Mouse (Mus musculus): ENCODE data around the gene H2al1g. TPM values are rescaled to one million over a fixed set of nuclear protein-coding genes. Genes with fewer than 3 reads are reported as not detected.

H2al1g gene
- polyA plus RNA-seq (2017; shearing (Covaris generic)) = not detected

GRCm38 (mm10) chrX:11317956-11318355, at the start of gene H2al1g:
H2al1g (plus strand) TSS chrX:11318256.

GRCm38 (mm10) chrX:11298957-11299356, 19.1 kb upstream of the H2al1g start, which contains the start of gene H2al1a:
H2al1a (plus strand) TSS chrX:11299257.

GRCm38 (mm10) chrX:11302132-11302531, 15.9 kb upstream of the H2al1g start, which contains the start of gene H2al1b:
H2al1b (plus strand) TSS chrX:11302432.

GRCm38 (mm10) chrX:11305355-11305754, 12.7 kb upstream of the H2al1g start, which contains the start of gene H2al1c:
H2al1c (plus strand) TSS chrX:11305655.

GRCm38 (mm10) chrX:11308524-11308923, 9.5 kb upstream of the H2al1g start, which contains the start of gene H2al1d:
H2al1d (plus strand) TSS chrX:11308824.

GRCm38 (mm10) chrX:11311634-11312033, 6.4 kb upstream of the H2al1g start, which contains the start of gene H2al1e:
H2al1e (plus strand) TSS chrX:11311934.

GRCm38 (mm10) chrX:11314858-11315257, 3.2 kb upstream of the H2al1g start, which contains the start of gene H2al1f:
H2al1f (plus strand) TSS chrX:11315158.

GRCm38 (mm10) chrX:11321192-11321591, 3.1 kb downstream of the H2al1g start, which contains the start of gene H2al1h:
H2al1h (plus strand) TSS chrX:11321492.

GRCm38 (mm10) chrX:11324359-11324758, 6.3 kb downstream of the H2al1g start, which contains the start of gene H2al1i:
H2al1i (plus strand) TSS chrX:11324659.

GRCm38 (mm10) chrX:11327522-11327921, 9.5 kb downstream of the H2al1g start, which contains the start of gene H2al1j:
H2al1j (plus strand) TSS chrX:11327822.

Other genes starting within 250 kb of the H2al1g start
- gene H2al1a, start 19.0 kb upstream of the H2al1g start, polyA plus RNA-seq (2017; shearing (Covaris generic)) = not detected
- gene H2al1b, start 15.8 kb upstream of the H2al1g start, polyA plus RNA-seq (2017; shearing (Covaris generic)) = not detected
- not detected for gene H2al1c, start 12.6 kb upstream of the H2al1g start, polyA plus RNA-seq (2017; shearing (Covaris generic))
- not detected for gene H2al1d, start 9.4 kb upstream of the H2al1g start, polyA plus RNA-seq (2017; shearing (Covaris generic))
- gene H2al1e, start 6.3 kb upstream of the H2al1g start, polyA plus RNA-seq (2017; shearing (Covaris generic)) = not detected
- gene H2al1f, start 3.1 kb upstream of the H2al1g start, polyA plus RNA-seq (2017; shearing (Covaris generic)) = not detected
- gene H2al1h, start 3.2 kb downstream of the H2al1g start, polyA plus RNA-seq (2017; shearing (Covaris generic)) = not detected
- not detected for gene H2al1i, start 6.4 kb downstream of the H2al1g start, polyA plus RNA-seq (2017; shearing (Covaris generic))
- gene H2al1j, start 9.6 kb downstream of the H2al1g start, polyA plus RNA-seq (2017; shearing (Covaris generic)) = not detected